Mouse (Mus musculus) intestine, embryonic 16.5 days (tissue): ENCODE measurements around the gene Fignl2. TPM values are rescaled to one million over a fixed set of nuclear protein-coding genes. Genes with fewer than 3 reads are reported as not detected.

Experiments
- ATAC-seq: fragments of 200-750 bp; cut with Nextera tagmentation; 2 replicates; pipeline ENCODE4 v1.8.0; 2017; ENCODE audit warnings: moderate TSS enrichment, moderate library complexity
- H3K27ac ChIP-seq: fragments of 300-500 bp; sonication (generic); 2 replicates; pipeline ENCODE4 v1.5.1; 2014; ENCODE audit warnings: mild to moderate bottlenecking, low read length
- H3K27me3 ChIP-seq: fragments of 300-500 bp; sonication (generic); replicated peaks from 2 replicates; pipeline ENCODE4 v1.6.1; 2014; ENCODE audit warnings: low read length, control low read depth, mixed read lengths; ENCODE audit not compliant: control insufficient read depth, insufficient read depth
- H3K36me3 ChIP-seq: fragments of 300-500 bp; sonication (generic); 2 replicates; pipeline ENCODE4 v1.6.1; 2014; ENCODE audit warnings: low read length, control low read depth; ENCODE audit not compliant: control insufficient read depth, insufficient read depth
- H3K4me1 ChIP-seq: fragments of 300-500 bp; sonication (generic); 2 replicates; pipeline ENCODE4 v1.6.1; 2014; ENCODE audit warnings: low read length, control low read depth, mixed read lengths; ENCODE audit not compliant: control insufficient read depth, insufficient read depth
- H3K4me2 ChIP-seq: fragments of 300-500 bp; sonication (generic); 2 replicates; pipeline ENCODE4 v1.6.1; 2014; ENCODE audit warnings: low read depth, low read length, control low read depth
- H3K4me3 ChIP-seq: fragments of 300-500 bp; sonication (generic); 2 replicates; pipeline ENCODE4 v1.5.1; 2014; ENCODE audit warnings: mild to moderate bottlenecking, low read length
- H3K9ac ChIP-seq: fragments of 300-500 bp; sonication (generic); 2 replicates; pipeline ENCODE4 v1.6.1; 2014; ENCODE audit warnings: low read depth, low read length
- H3K9me3 ChIP-seq: fragments of 300-500 bp; sonication (generic); 2 replicates; pipeline ENCODE4 v1.6.1; 2016; ENCODE audit warnings: low read length, control low read depth; ENCODE audit not compliant: control insufficient read depth
- WGBS: fragments of 180-500 bp; shearing (Covaris S2); extraction: QIAGEN DNeasy Blood & Tissue Kit; methylation state at CpG from one replicate; pipeline ENCODE4 v1.1.7; 2014; 5-methylcytosine and 5-hydroxymethylcytosine counted together
- polyA plus RNA-seq: library from polyadenylated mRNA; unstranded; fragments of >200 nt; fragmentation: Nextera tagmentation; extraction: Ambion mirVana; gene quantifications from 2 replicates; pipeline ENCODE4 v1.2.1, GENCODE M21; 2015

Gene Fignl2
- polyA plus RNA-seq, 1 experiment from 2014 or later = 0.12 TPM

DNA sequence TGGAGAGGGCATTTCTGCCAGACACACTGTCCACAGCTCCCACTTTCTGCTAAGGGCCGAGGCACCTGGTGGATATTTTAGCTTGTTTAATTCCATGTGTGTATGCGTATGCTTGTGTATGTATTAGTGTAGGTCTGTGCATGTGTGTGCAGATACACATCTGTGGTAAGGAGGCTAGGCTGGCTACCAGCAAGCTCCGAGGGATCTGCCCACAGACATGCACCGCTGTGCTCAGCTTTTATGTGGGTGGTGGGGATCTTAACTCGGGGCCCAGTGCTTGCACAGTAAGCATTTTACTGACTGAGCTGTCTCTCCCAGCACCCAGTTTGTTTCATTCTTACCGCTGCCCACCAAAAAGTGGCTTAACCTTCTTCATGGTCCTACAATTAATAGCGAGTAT is 71.1 kb downstream of the Fignl2 start:
- H3K36me3 ChIP-seq = no peaks in the 10 kb centered on the region
- WGBS = 79% methylated on average over 7 of the region's 7 CpGs
- H3K27me3 ChIP-seq = no peaks in the 10 kb centered on the region
- ATAC-seq = peak; percentile 10; the same call in 1 of the 2 replicates
- 0 out of 2 replicates have a peak overlapping the region, but pooled peaks have one; percentile 65 for H3K9ac ChIP-seq
- H3K9me3 ChIP-seq = no peaks in the 10 kb centered on the region
- 0 out of 2 replicates have a peak overlapping the region, but pooled peaks have one; percentile 56 for H3K4me3 ChIP-seq
- peak overlapping the region; percentile 78 for H3K4me2 ChIP-seq
- no peak overlapping the region for H3K27ac ChIP-seq
- H3K4me1 ChIP-seq = peaks cover 16% of the 10 kb centered on the region; the same call in 1 of the 2 replicates

- peak overlapping the region; percentile 78 for H3K4me2 ChIP-seq
- H3K27ac ChIP-seq = no peak overlapping the region
- peak overlapping the region; percentile 56 for H3K4me3 ChIP-seq
- H3K9ac ChIP-seq = peak overlapping the region; percentile 65
- H3K4me1 ChIP-seq = peaks cover 16% of the 10 kb centered on the region; the same call in 1 of the 2 replicates
- ATAC-seq = peak; percentile 96
- no peaks in the 10 kb centered on the region for H3K9me3 ChIP-seq
- WGBS = 10% methylated on average over 14 of the region's 15 CpGs
- no peaks in the 10 kb centered on the region for H3K27me3 ChIP-seq
- no peaks in the 10 kb centered on the region for H3K36me3 ChIP-seq
These were observed 71.9 kb downstream of the Fignl2 start for GRCm38 (mm10) chr15:101006251-101007040.

DNA sequence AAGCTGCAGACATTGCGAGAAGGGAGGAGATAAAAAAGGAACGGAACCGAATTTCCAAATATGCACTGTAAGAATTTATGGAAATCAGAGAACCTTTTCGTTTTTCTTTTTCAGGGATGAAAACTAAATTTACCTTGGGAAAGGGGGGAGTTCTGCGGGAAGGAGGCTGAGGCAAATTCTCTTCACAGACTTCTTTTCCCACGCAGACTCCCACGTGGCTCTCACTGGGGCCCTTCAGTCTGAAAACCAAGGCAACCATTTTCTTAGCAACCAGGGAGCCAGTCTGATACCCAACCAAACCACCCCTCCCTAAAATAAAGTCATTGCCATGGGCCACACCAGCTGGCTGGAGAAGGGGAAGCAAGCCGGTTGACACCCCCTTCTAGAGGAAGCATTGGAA is 72.7 kb downstream of the Fignl2 start:
- WGBS = 85% methylated on average over 8 of the region's 8 CpGs
- H3K4me1 ChIP-seq = peaks cover 16% of the 10 kb centered on the region; the same call in 1 of the 2 replicates
- no peaks in the 10 kb centered on the region for H3K36me3 ChIP-seq
- H3K4me2 ChIP-seq = no peak overlapping the region
- H3K27me3 ChIP-seq = no peaks in the 10 kb centered on the region; the same call in 1 of the 2 replicates
- ATAC-seq = no peak
- H3K9me3 ChIP-seq = no peaks in the 10 kb centered on the region
- no peak overlapping the region for H3K27ac ChIP-seq
- H3K4me3 ChIP-seq = no peak overlapping the region
- no peak overlapping the region for H3K9ac ChIP-seq

GRCm38 (mm10) chr15:101004538-101004937 is 73.8 kb downstream of the Fignl2 start:
- ATAC-seq = no peak
- Histone ChIP-seq H3K4me2 (no peak overlapping the region), H3K4me1 (peaks cover 16% of the 10 kb centered on the region; the same call in 1 of the 2 replicates), H3K27me3 (no peaks in the 10 kb centered on the region; the same call in 1 of the 2 replicates), H3K9ac (no peak overlapping the region), H3K4me3 (no peak overlapping the region), H3K9me3 (no peaks in the 10 kb centered on the region), H3K36me3 (no peaks in the 10 kb centered on the region), H3K27ac (no peak overlapping the region)
- 61% methylated on average over 3 of the region's 3 CpGs for WGBS

GRCm38 (mm10) chr15:101002466-101002865 is 75.9 kb downstream of the Fignl2 start:
- no peak overlapping the region for H3K27ac ChIP-seq
- H3K9ac ChIP-seq = no peak overlapping the region
- no peaks in the 10 kb centered on the region for H3K36me3 ChIP-seq
- ATAC-seq = no peak
- peaks cover 12% of the 10 kb centered on the region; the same call in 1 of the 2 replicates for H3K4me1 ChIP-seq
- 87% methylated on average over 3 of the region's 3 CpGs for WGBS
- H3K27me3 ChIP-seq = no peaks in the 10 kb centered on the region; the same call in 1 of the 2 replicates
- H3K4me2 ChIP-seq = no peak overlapping the region
- no peak overlapping the region for H3K4me3 ChIP-seq
- no peaks in the 10 kb centered on the region for H3K9me3 ChIP-seq

DNA sequence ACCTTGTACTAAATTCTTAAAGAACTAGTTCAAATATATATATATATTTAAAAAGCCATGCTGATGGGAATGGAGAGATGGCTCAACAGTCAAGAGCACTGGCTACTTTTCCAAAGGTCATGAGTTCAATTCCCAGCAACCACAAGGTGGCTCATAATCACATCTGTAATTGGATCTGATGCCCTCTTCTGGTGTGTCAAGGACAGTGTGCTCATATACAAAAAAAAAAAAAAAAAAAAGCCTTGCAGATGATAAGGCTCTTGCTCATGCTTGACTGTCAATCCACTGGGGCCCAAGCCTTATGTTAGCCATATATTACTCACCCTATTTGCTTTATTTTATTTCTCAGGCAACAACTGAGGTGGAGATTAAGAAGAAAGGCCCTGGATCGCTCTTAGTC is 76.7 kb downstream of the Fignl2 start:
- no peak overlapping the region for H3K27ac ChIP-seq
- peaks cover 6% of the 10 kb centered on the region; the same call in 1 of the 2 replicates for H3K4me1 ChIP-seq
- H3K36me3 ChIP-seq = no peaks in the 10 kb centered on the region
- no peak overlapping the region for H3K9ac ChIP-seq
- no peak for ATAC-seq
- H3K4me3 ChIP-seq = no peak overlapping the region
- H3K4me2 ChIP-seq = no peak overlapping the region
- H3K27me3 ChIP-seq = no peaks in the 10 kb centered on the region; the same call in 1 of the 2 replicates
- H3K9me3 ChIP-seq = no peaks in the 10 kb centered on the region
- WGBS = 81% methylated on average over 1 of the region's 1 CpGs

Other genes with a start within 250 kb of the Fignl2 start
- gene Scn8a, start 208.7 kb downstream of the Fignl2 start, polyA plus RNA-seq = 0.95 and 1.1 TPM in 2 replicates
- gene Gm47841, start 31.2 kb downstream of the Fignl2 start, polyA plus RNA-seq = not detected in 2 replicates
- gene Ankrd33, start 37.2 kb upstream of the Fignl2 start, polyA plus RNA-seq = not detected in 2 replicates
- 31.2 and 31.9 TPM in 2 replicates for gene Acvrl1, start 50.0 kb upstream of the Fignl2 start, polyA plus RNA-seq
- 10.4 and 11.0 TPM in 2 replicates for gene Acvr1b, start 95.5 kb upstream of the Fignl2 start, polyA plus RNA-seq
- 2.3 and 2.8 TPM in 2 replicates for gene Grasp, start 145.6 kb upstream of the Fignl2 start, polyA plus RNA-seq
- gene Nr4a1, start 175.7 kb upstream of the Fignl2 start, polyA plus RNA-seq = 8.6 and 10.0 TPM in 2 replicates
- gene Atg101, start 205.7 kb upstream of the Fignl2 start, polyA plus RNA-seq = 58.3 and 67.1 TPM in 2 replicates
- 3.6 and 4.4 TPM in 2 replicates for gene 6030408B16Rik, start 214.6 kb upstream of the Fignl2 start, polyA plus RNA-seq